Mouse (Mus musculus) myocyte (in vitro differentiated cells): ENCODE data around the gene Hbs1l. TPM values are rescaled to one million over a fixed set of nuclear protein-coding genes. Genes with fewer than 3 reads are reported as not detected.

Experiments used
- H3K27me3 ChIP-seq: one replicate; pipeline ENCODE4 v1.6.1; 2011; ENCODE audit not compliant: control insufficient read depth, insufficient read depth, insufficient read length
- H3K36me3 ChIP-seq: one replicate; pipeline ENCODE4 v1.6.1; 2011; ENCODE audit not compliant: control insufficient read depth, insufficient read depth
- H3K4me2 ChIP-seq: one replicate; pipeline ENCODE4 v1.6.1; 2011; ENCODE audit warnings: low read depth, control low read depth
- H3K4me3 ChIP-seq: one replicate; pipeline ENCODE4 v1.5.1; 2011; ENCODE audit warnings: mild to moderate bottlenecking, control low read depth, moderate library complexity
- H3K79me2 ChIP-seq: one replicate; pipeline ENCODE4 v1.6.1; 2011; ENCODE audit not compliant: control insufficient read depth, insufficient read depth
- H3ac ChIP-seq: one replicate; pipeline ENCODE4 v1.6.1; 2011; ENCODE audit not compliant: control insufficient read depth, insufficient read length
- CEBPB ChIP-seq: IDR thresholded peaks from 2 replicates; pipeline ENCODE4 v1.6.1; 2011; ENCODE audit warnings: mild to moderate bottlenecking, moderate library complexity; ENCODE audit not compliant: poor library complexity, insufficient read depth, severe bottlenecking
- E2F4 ChIP-seq: IDR thresholded peaks from one replicate; pipeline ENCODE4 v1.6.1; 2011; ENCODE audit warnings: mild to moderate bottlenecking, control low read depth, moderate library complexity; ENCODE audit not compliant: insufficient read depth
- MAX ChIP-seq: IDR thresholded peaks from one replicate; pipeline ENCODE4 v1.6.1; 2011; ENCODE audit warnings: low read depth, mild to moderate bottlenecking, control low read depth
- MYOD1 ChIP-seq, 3 experiments: IDR thresholded peaks; one replicate each; pipeline ENCODE4 v1.6.1; 2011; ENCODE audit warnings: control low read depth in 2 of 3, low read depth in 2 of 3, mild to moderate bottlenecking in 2 of 3, moderate library complexity in 1 of 3; ENCODE audit not compliant: insufficient read length in 2 of 3, control insufficient read depth in 1 of 3
- MYOG ChIP-seq, 3 experiments: IDR thresholded peaks; one replicate each; pipeline ENCODE4 v1.6.1; 2011; ENCODE audit warnings: control low read depth in 2 of 3, low read depth in 2 of 3, mild to moderate bottlenecking in 2 of 3; ENCODE audit not compliant: insufficient read length in 2 of 3, control insufficient read depth in 1 of 3, insufficient read depth in 1 of 3
- POLR2A ChIP-seq: IDR thresholded peaks from one replicate; pipeline ENCODE4 v1.6.1; 2011; ENCODE audit warnings: low read depth, mild to moderate bottlenecking, control low read depth, moderate library complexity; ENCODE audit not compliant: insufficient read length
- POLR2AphosphoS2 ChIP-seq: IDR thresholded peaks from one replicate; pipeline ENCODE4 v1.6.1; 2011; ENCODE audit warnings: low read depth, control low read depth; ENCODE audit not compliant: insufficient read length
- REST ChIP-seq: IDR thresholded peaks from one replicate; pipeline ENCODE4 v1.6.1; 2011; ENCODE audit warnings: mild to moderate bottlenecking, control low read depth, moderate library complexity; ENCODE audit not compliant: insufficient read depth, insufficient read length
- SRF ChIP-seq: IDR thresholded peaks from one replicate; pipeline ENCODE4 v1.6.1; 2011; ENCODE audit warnings: low read depth; ENCODE audit not compliant: control insufficient read depth, insufficient read length
- TCF12 ChIP-seq: IDR thresholded peaks from one replicate; pipeline ENCODE4 v1.6.1; 2011; ENCODE audit warnings: mild to moderate bottlenecking, control low read depth; ENCODE audit not compliant: poor library complexity, insufficient read depth, severe bottlenecking
- TCF3 ChIP-seq: IDR thresholded peaks from one replicate; pipeline ENCODE4 v1.6.1; 2011; ENCODE audit warnings: low read depth, control low read depth; ENCODE audit not compliant: insufficient read length
- USF1 ChIP-seq: IDR thresholded peaks from one replicate; pipeline ENCODE4 v1.6.1; 2011; ENCODE audit warnings: low read depth, mild to moderate bottlenecking, control low read depth, moderate library complexity
- polyA plus RNA-seq: library from polyadenylated mRNA; unstranded; fragments of >200 nt; fragmentation: generic; extraction: Trizol; gene quantifications from one replicate; pipeline ENCODE4 v1.2.1, GENCODE M21; 2012; ENCODE audit warnings: missing spikeins

The Hbs1l gene
- polyA plus RNA-seq, 1 experiment, result 50.0 TPM

GRCm38 (mm10) chr10:21268786-21269410, 26.9 kb upstream of the Hbs1l start:
- H3ac ChIP-seq, result no peak overlapping the region
- H3K27me3 ChIP-seq, result no peaks in the 10 kb centered on the region
- no peaks in the 10 kb centered on the region for H3K36me3 ChIP-seq
- H3K4me3 ChIP-seq, result no peak overlapping the region
- H3K79me2 ChIP-seq, result no peaks in the 10 kb centered on the region
- H3K4me2 ChIP-seq, result no peak overlapping the region
- no peak for TF ChIP-seq TCF12
- no peak for TF ChIP-seq E2F4
- no peak for TF ChIP-seq USF1
- no peak for TF ChIP-seq MYOG (IDR thresholded peaks at IDR 0.05; ENCODE audit: control insufficient read depth in 1 of 3, insufficient read depth in 1 of 3, insufficient read length in 2 of 3, low read depth in 2 of 3)
- no peak for TF ChIP-seq TCF3
- TF ChIP-seq SRF, result no peak
- TF ChIP-seq MYOD1 (IDR thresholded peaks at IDR 0.05; ENCODE audit: control insufficient read depth in 1 of 3, insufficient read length in 2 of 3, low read depth in 2 of 3), result no peak
- no peak for TF ChIP-seq POLR2A
- TF ChIP-seq CEBPB, result no peak
- TF ChIP-seq MAX, result no peak
- TF ChIP-seq REST, result no peak
- no peak for TF ChIP-seq POLR2AphosphoS2

- no peak overlapping the region for H3ac ChIP-seq
- TF ChIP-seq E2F4 (no peak), SRF (no peak), MYOG (IDR thresholded peaks at IDR 0.05; ENCODE audit: control insufficient read depth in 1 of 3, insufficient read depth in 1 of 3, insufficient read length in 2 of 3, low read depth in 2 of 3) (no peak), USF1 (no peak), REST (no peak), CEBPB (no peak)
- no peaks in the 10 kb centered on the region for H3K79me2 ChIP-seq
- no peak overlapping the region for H3K4me2 ChIP-seq
- no peaks in the 10 kb centered on the region for H3K27me3 ChIP-seq
- H3K4me3 ChIP-seq, result no peak overlapping the region
- no peaks in the 10 kb centered on the region for H3K36me3 ChIP-seq
These were observed 25.9 kb upstream of the Hbs1l start for GRCm38 (mm10) chr10:21269920-21270319.

- Histone ChIP-seq H3K36me3 (no peaks in the 10 kb centered on the region), H3K4me2 (no peak overlapping the region), H3ac (no peak overlapping the region), H3K4me3 (no peak overlapping the region), H3K79me2 (no peaks in the 10 kb centered on the region), H3K27me3 (no peaks in the 10 kb centered on the region)
- TF ChIP-seq POLR2AphosphoS2 (no peak), REST (no peak), MYOG (IDR thresholded peaks at IDR 0.05; ENCODE audit: control insufficient read depth in 1 of 3, insufficient read depth in 1 of 3, insufficient read length in 2 of 3, low read depth in 2 of 3) (no peak), TCF12 (no peak), MAX (no peak), E2F4 (no peak), POLR2A (no peak), USF1 (no peak), MYOD1 (IDR thresholded peaks at IDR 0.05; ENCODE audit: control insufficient read depth in 1 of 3, insufficient read length in 2 of 3, low read depth in 2 of 3) (no peak), TCF3 (no peak), SRF (no peak), CEBPB (no peak)
These were observed 24.9 kb upstream of the Hbs1l start for GRCm38 (mm10) chr10:21270905-21271304.

DNA sequence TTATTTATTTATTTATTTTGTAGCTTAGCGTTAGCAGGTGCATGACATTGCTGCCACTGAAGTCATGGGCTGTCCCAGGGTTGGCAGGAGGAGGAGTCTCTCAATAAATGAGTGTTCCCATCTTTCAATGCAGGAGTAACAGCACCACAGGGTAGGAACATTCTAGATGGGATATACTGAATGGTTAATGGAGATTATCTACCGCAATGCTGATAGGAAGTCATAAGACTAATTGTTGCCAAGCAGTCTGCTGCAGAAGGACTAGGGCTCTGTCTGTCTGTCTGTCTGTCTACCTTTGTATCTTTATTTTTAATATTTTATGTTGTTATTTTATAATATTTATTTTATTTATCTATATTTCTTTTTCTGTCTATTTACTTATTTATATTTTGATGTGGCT, 24.5 kb upstream of the Hbs1l start:
- Histone ChIP-seq H3K4me2 (no peak overlapping the region), H3K27me3 (no peaks in the 10 kb centered on the region), H3K79me2 (no peaks in the 10 kb centered on the region), H3ac (no peak overlapping the region), H3K36me3 (no peaks in the 10 kb centered on the region), H3K4me3 (no peak overlapping the region)
- TF ChIP-seq MYOG (IDR thresholded peaks at IDR 0.05; ENCODE audit: control insufficient read depth in 1 of 3, insufficient read depth in 1 of 3, insufficient read length in 2 of 3, low read depth in 2 of 3) (no peak), POLR2A (no peak), TCF12 (no peak), REST (no peak), CEBPB (no peak), MYOD1 (IDR thresholded peaks at IDR 0.05; ENCODE audit: control insufficient read depth in 1 of 3, insufficient read length in 2 of 3, low read depth in 2 of 3) (no peak), SRF (no peak), E2F4 (no peak), MAX (no peak), TCF3 (no peak)

DNA sequence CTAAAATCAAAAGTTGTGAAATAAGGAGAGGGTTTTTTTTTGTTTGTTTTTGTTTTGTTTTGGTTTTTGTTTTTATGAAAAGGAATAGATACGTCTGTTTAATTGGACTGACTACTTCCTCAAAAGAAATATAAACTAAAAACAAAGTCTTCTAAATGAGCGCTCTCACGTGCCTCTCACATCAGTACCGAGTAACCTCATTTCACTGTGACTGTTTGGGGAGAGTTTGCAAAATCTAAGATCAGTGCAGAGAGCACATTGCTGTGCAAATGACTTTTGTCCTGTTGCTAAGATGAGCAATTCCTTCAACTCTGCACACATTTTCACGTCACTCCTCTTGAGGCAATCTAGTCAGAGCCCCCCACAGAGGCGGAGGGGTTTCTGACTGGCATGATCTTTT, 24.0 kb upstream of the Hbs1l start:
- no peaks in the 10 kb centered on the region for H3K79me2 ChIP-seq
- H3K4me2 ChIP-seq, result no peak overlapping the region
- no peak for TF ChIP-seq REST
- no peak for TF ChIP-seq TCF3
- no peak for TF ChIP-seq MAX
- no peak for TF ChIP-seq E2F4
- no peak for TF ChIP-seq USF1
- no peak for TF ChIP-seq MYOD1 (IDR thresholded peaks at IDR 0.05; ENCODE audit: control insufficient read depth in 1 of 3, insufficient read length in 2 of 3, low read depth in 2 of 3)
- TF ChIP-seq POLR2AphosphoS2, result no peak
- TF ChIP-seq MYOG (IDR thresholded peaks at IDR 0.05; ENCODE audit: control insufficient read depth in 1 of 3, insufficient read depth in 1 of 3, insufficient read length in 2 of 3, low read depth in 2 of 3), result no peak
- TF ChIP-seq SRF, result no peak
- no peak for TF ChIP-seq CEBPB
- no peak for TF ChIP-seq TCF12
- no peak for TF ChIP-seq POLR2A

More for the DNA sequence above, 24.0 kb upstream of the Hbs1l start:
- no peaks in the 10 kb centered on the region for H3K27me3 ChIP-seq
- no peak overlapping the region for H3K4me3 ChIP-seq
- no peaks in the 10 kb centered on the region for H3K36me3 ChIP-seq
- H3ac ChIP-seq, result no peak overlapping the region
